In the genomic region with DNA sequence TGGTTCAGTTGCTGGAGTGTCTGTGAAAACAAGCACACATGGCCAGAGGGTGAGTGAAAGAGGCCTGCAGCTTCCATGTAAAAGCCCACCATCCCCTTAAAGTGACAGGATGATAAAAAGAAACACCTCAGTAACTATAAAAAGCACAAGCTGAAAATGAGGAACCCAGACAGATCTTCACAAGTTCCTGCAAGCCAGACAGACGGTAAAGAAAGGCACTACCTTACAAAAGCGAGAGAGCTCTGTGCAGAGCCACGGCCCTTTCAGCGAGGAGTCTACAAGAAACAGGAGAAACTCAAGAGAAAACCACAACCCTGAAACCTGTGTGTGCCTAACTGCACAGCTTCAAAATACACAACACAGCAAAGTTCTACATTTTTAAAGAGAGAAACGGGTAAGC, we compare ENCODE assay signal across 15 mouse cellular contexts. TPM values are rescaled to one million over a fixed set of nuclear protein-coding genes. Genes with fewer than 3 reads are reported as not detected.
A peak's percentile ranks its signal among the peaks of the same experiment; 100 is the strongest.
DNase-seq lines count a peak whose midpoint lies in the region; ATAC-seq and TF ChIP-seq lines count a peak whose summit lies in the region.
"Had no signal": no experiment of that assay in that cellular context is flagged by ENCODE, and none has a peak within 500 bp of the region (broad histone marks: within the 10 kb centered on the region; RNA-seq: fewer than 3 reads in every experiment).

No protein-coding gene starts in this region.

- no peak for ATAC-seq in heart, embryonic 11.5 days (replicated peaks; ENCODE audit: insufficient number of reproducible peaks, low FRiP score, low TSS enrichment)
- ATAC-seq in activated CD4-positive, CD25-positive, alpha-beta regulatory T cell, adult 4 months, result no peak

- 67% methylated on average over 5 of the region's 5 CpGs for WGBS in heart, embryonic 11.5 days (ENCODE audit: insufficient replicate concordance)
- 7% methylated on average over 5 of the region's 5 CpGs for WGBS in thymus, adult 2 months

- no peak overlapping the region for H3K9ac ChIP-seq in heart, embryonic 11.5 days (ENCODE audit: low read depth, low read length)
- H3K9ac ChIP-seq: hindbrain, embryonic 14.5 days had no signal

- H3K9me3 ChIP-seq in heart, embryonic 11.5 days (replicated peaks; ENCODE audit: control insufficient read depth, low read length), result no peaks in the 10 kb centered on the region

- TF ChIP-seq POLR2A in thymus, adult 2 months (IDR thresholded peaks at IDR 0.05; ENCODE audit: control insufficient read depth, extremely low read depth, insufficient read depth, low read length, poor library complexity), result no peak

- H3K27me3 ChIP-seq in heart, embryonic 11.5 days (ENCODE audit: control insufficient read depth, insufficient read depth, low read length), result no peaks in the 10 kb centered on the region
- no peaks in the 10 kb centered on the region for H3K27me3 ChIP-seq in thymus, adult 2 months (ENCODE audit: control insufficient read depth, insufficient read depth, low read length)

- H3K4me3 ChIP-seq in heart, embryonic 11.5 days (ENCODE audit: low read depth, low read length), result no peak overlapping the region
- no peak overlapping the region for H3K4me3 ChIP-seq in thymus, adult 2 months (ENCODE audit: control insufficient read depth, insufficient read depth, low read length)

- H3K27ac ChIP-seq in heart, embryonic 11.5 days (ENCODE audit: low read depth, low read length), result peak overlapping the region; percentile 29; the same call in 1 of the 2 replicates
- H3K27ac ChIP-seq in thymus, adult 2 months (ENCODE audit: control insufficient read depth, insufficient read depth, low read length), result peak overlapping the region; percentile 76
- H3K27ac ChIP-seq: hindbrain, embryonic 14.5 days had no signal

- peaks cover 27% of the 10 kb centered on the region for H3K4me1 ChIP-seq in heart, embryonic 11.5 days (ENCODE audit: control insufficient read depth, insufficient read depth, low read length)
- peaks cover 21% of the 10 kb centered on the region for H3K4me1 ChIP-seq in thymus, adult 2 months (replicated peaks; ENCODE audit: control insufficient read depth, insufficient read depth, low read length)

- peaks cover 17% of the 10 kb centered on the region for H3K36me3 ChIP-seq in heart, embryonic 11.5 days (ENCODE audit: control insufficient read depth, insufficient read depth, low read length)
- peaks cover 31% of the 10 kb centered on the region for H3K36me3 ChIP-seq in thymus, adult 2 months (ENCODE audit: control insufficient read depth, insufficient read depth, low read length)

- DNase-seq in heart, adult 9 months (ENCODE audit: low spot score in 2 of 2), result no peak
- DNase-seq in thymus, adult 2 months, result peak; percentile 29
- no peak for DNase-seq in thymus, adult 18-20 months
- DNase-seq in naive thymus-derived CD4-positive, alpha-beta T cell, adult 2 months (ENCODE audit: low read depth), result peak; percentile 58
- no peak for DNase-seq in gastrocnemius, postnatal 4 days (ENCODE audit: low spot score in 2 of 2)
- no peak for DNase-seq in layer of hippocampus, adult 18-20 months (ENCODE audit: low spot score in 2 of 2)
- DNase-seq: cerebellum, adult 11 months; cerebellum, postnatal 36 days; kidney, adult 11 months; kidney, postnatal 25 days; left cerebral cortex, postnatal 4 days had no signal

- H3K4me2 ChIP-seq in heart, embryonic 11.5 days, result no peak overlapping the region
- H3K4me2 ChIP-seq: hindbrain, embryonic 14.5 days; liver, embryonic 11.5 days had no signal

- no peak for TF ChIP-seq CTCF in thymus, adult 2 months (IDR thresholded peaks at IDR 0.05; ENCODE audit: borderline replicate concordance, control insufficient read depth, extremely low read depth, insufficient read depth, low read length, poor library complexity)

RNA-seq across cellular contexts. Expression of a gene that starts 5.1 kb away (rescaled TPM):
- 130 and 131 TPM in 2 replicates for polyA plus RNA-seq in heart, embryonic 11.5 days (2014; fragmentation: Nextera tagmentation; extraction: Ambion mirVana)
- 7.0 and 7.9 TPM in 2 replicates for polyA plus RNA-seq in thymus, adult 2 months (2012; rRNA removed)
- total RNA-seq in gastrocnemius, postnatal 4 days (2021), result 10 to 100 TPM; 35.2 to 36.1 TPM
- 100 to 1,000 TPM; 190 to 229 TPM for polyA plus RNA-seq in activated CD4-positive, CD25-positive, alpha-beta regulatory T cell, adult 4 months (2017; shearing (Covaris generic))
- 100 to 1,000 TPM; 106 to 108 TPM for total RNA-seq in layer of hippocampus, adult 18-20 months (2021)

Comparison
In these comparisons a context has a peak if more than half of its experiments do, and no peak if none do; other contexts are left out.
1. DNase-seq: peak in thymus, adult 2 months (single experiment) and naive thymus-derived CD4-positive, alpha-beta T cell, adult 2 months (single experiment); none in heart, adult 9 months (0 of 2), thymus, adult 18-20 months (0 of 2), gastrocnemius, postnatal 4 days (0 of 2) and layer of hippocampus, adult 18-20 months (0 of 2).
2. RNA of a gene that starts 5.1 kb away (polyA plus RNA-seq): 190 to 229 TPM in activated CD4-positive, CD25-positive, alpha-beta regulatory T cell, adult 4 months and 130 to 131 TPM in heart, embryonic 11.5 days; 7.0 to 7.9 TPM in thymus, adult 2 months; every median in the first group is over 10 times any median in the second.